Mouse (Mus musculus) heart, postnatal 0 days (tissue): ENCODE measurements around the gene Apba3. TPM values are rescaled to one million over a fixed set of nuclear protein-coding genes. Genes with fewer than 3 reads are reported as not detected.

Experiments
- ATAC-seq: fragments of 200-750 bp; cut with Nextera tagmentation; 2 replicates; pipeline ENCODE4 v1.8.0; 2017; ENCODE audit warnings: low read depth, moderate number of reproducible peaks, moderate library complexity; ENCODE audit not compliant: insufficient read depth
- DNase-seq: peaks from one replicate; pipeline ENCODE4 v3.0.0-alpha.2; 2016; ENCODE audit warnings: low spot score
- H3K27ac ChIP-seq: fragments of 300-500 bp; sonication (generic); 2 replicates; pipeline ENCODE4 v1.5.1; 2014; ENCODE audit warnings: low read depth, mild to moderate bottlenecking
- H3K27me3 ChIP-seq: fragments of 300-500 bp; sonication (generic); 2 replicates; pipeline ENCODE4 v1.6.1; 2014; ENCODE audit warnings: low read length, mixed read lengths; ENCODE audit not compliant: control insufficient read depth, insufficient read depth
- H3K36me3 ChIP-seq: fragments of 300-500 bp; sonication (generic); replicated peaks from 2 replicates; pipeline ENCODE4 v1.6.1; 2014; ENCODE audit warnings: low read length, mixed read lengths; ENCODE audit not compliant: control insufficient read depth, insufficient read depth
- H3K4me1 ChIP-seq: fragments of 300-500 bp; sonication (generic); 2 replicates; pipeline ENCODE4 v1.6.1; 2014; ENCODE audit warnings: antibody characterized with exemption; ENCODE audit not compliant: control insufficient read depth, insufficient read depth
- H3K4me2 ChIP-seq: fragments of 300-500 bp; sonication (generic); 2 replicates; pipeline ENCODE4 v1.6.1; 2014; ENCODE audit warnings: low read depth, mild to moderate bottlenecking, low read length, moderate library complexity
- H3K4me3 ChIP-seq: fragments of 300-500 bp; sonication (generic); 2 replicates; pipeline ENCODE4 v1.5.1; 2014; ENCODE audit warnings: low read depth, low read length
- H3K9ac ChIP-seq: fragments of 300-500 bp; sonication (generic); replicated peaks from 2 replicates; pipeline ENCODE4 v1.6.1; 2014; ENCODE audit warnings: low read depth, low read length, mixed read lengths
- H3K9me3 ChIP-seq: fragments of 300-500 bp; sonication (generic); replicated peaks from 2 replicates; pipeline ENCODE4 v1.6.1; 2016; ENCODE audit warnings: low read length; ENCODE audit not compliant: control insufficient read depth
- CTCF ChIP-seq: IDR thresholded peaks from 2 replicates; pipeline ENCODE4 v1.5.1; 2016; ENCODE audit warnings: antibody characterized with exemption, control low read depth, low read depth
- EP300 ChIP-seq: IDR thresholded peaks from 2 replicates; pipeline ENCODE4 v1.6.1; 2016; ENCODE audit warnings: antibody characterized with exemption, low read depth
- WGBS: fragments of 180-500 bp; shearing (Covaris S2); extraction: QIAGEN DNeasy Blood & Tissue Kit; methylation state at CpG from one replicate; pipeline ENCODE4 v1.1.7; 2014; 5-methylcytosine and 5-hydroxymethylcytosine counted together
- polyA plus RNA-seq: library from polyadenylated mRNA; unstranded; fragments of >200 nt; fragmentation: Nextera tagmentation; extraction: Ambion mirVana; gene quantifications from 2 replicates; pipeline ENCODE4 v1.2.1, GENCODE M21; 2015
- total RNA-seq: library from RNA; depleted of rRNA; stranded (reverse); fragments of >200 nt; gene quantifications from 2 replicates; pipeline ENCODE4 v1.2.3, GENCODE M21; 2014; ENCODE audit warnings: low replicate concordance

Apba3 gene
- total and polyA plus RNA-seq, 2 experiments from 2014 or later = 45.2 to 114 TPM

- H3K4me3 ChIP-seq = no peak overlapping the region
- WGBS = 76% methylated on average over 6 of the region's 6 CpGs
These were observed 32.6 kb upstream of the Apba3 start for GRCm38 (mm10) chr10:81234206-81234605.

GRCm38 (mm10) chr10:81236471-81237268, 30.1 kb upstream of the Apba3 start:
- H3K27me3 ChIP-seq = peaks cover 25% of the 10 kb centered on the region
- H3K4me3 ChIP-seq = no peak overlapping the region
- no peak overlapping the region for H3K4me2 ChIP-seq
- no peak for TF ChIP-seq CTCF
- no peak for TF ChIP-seq EP300
- H3K4me1 ChIP-seq = peaks cover 5% of the 10 kb centered on the region; the same call in 1 of the 2 replicates
- DNase-seq (no peak), ATAC-seq (no peak)
- H3K9me3 ChIP-seq = no peaks in the 10 kb centered on the region
- no peak overlapping the region for H3K9ac ChIP-seq
- no peaks in the 10 kb centered on the region for H3K36me3 ChIP-seq
- no peak overlapping the region for H3K27ac ChIP-seq
- WGBS = 79% methylated on average over 12 of the region's 12 CpGs

More at GRCm38 (mm10) chr10:81234206-81234605, 32.6 kb upstream of the Apba3 start:
- Histone ChIP-seq H3K27me3 (peaks cover 31% of the 10 kb centered on the region), H3K9me3 (no peaks in the 10 kb centered on the region), H3K4me1 (peaks cover 13% of the 10 kb centered on the region), H3K4me2 (no peak overlapping the region), H3K27ac (no peak overlapping the region), H3K36me3 (no peaks in the 10 kb centered on the region), H3K9ac (no peak overlapping the region)
- TF ChIP-seq CTCF (no peak), EP300 (no peak)
- ATAC-seq (no peak), DNase-seq (no peak)

- ATAC-seq = no peak
- Histone ChIP-seq H3K9me3 (no peaks in the 10 kb centered on the region), H3K4me1 (peaks cover 2% of the 10 kb centered on the region; the same call in 1 of the 2 replicates), H3K27ac (no peak overlapping the region), H3K9ac (no peak overlapping the region), H3K27me3 (peaks cover 21% of the 10 kb centered on the region), H3K36me3 (no peaks in the 10 kb centered on the region), H3K4me3 (no peak overlapping the region), H3K4me2 (no peak overlapping the region)
- no peak for DNase-seq
- TF ChIP-seq CTCF = no peak
- no peak for TF ChIP-seq EP300
- WGBS = 76% methylated on average over 2 of the region's 2 CpGs
These were observed 28.1 kb upstream of the Apba3 start for GRCm38 (mm10) chr10:81238618-81239017.

GRCm38 (mm10) chr10:81240876-81241275, 25.9 kb upstream of the Apba3 start:
- no peak overlapping the region for H3K27ac ChIP-seq
- TF ChIP-seq CTCF (peak; percentile 57), EP300 (no peak)
- peaks cover 21% of the 10 kb centered on the region for H3K27me3 ChIP-seq
- DNase-seq = no peak
- H3K9ac ChIP-seq = no peak overlapping the region
- 31% methylated on average over 13 of the region's 13 CpGs for WGBS
- no peak overlapping the region for H3K4me3 ChIP-seq
- no peaks in the 10 kb centered on the region for H3K36me3 ChIP-seq
- no peak for ATAC-seq
- H3K4me1 ChIP-seq = 0 out of 2 replicates have a peak, but pooled peaks cover 2% of the 10 kb centered on the region
- no peaks in the 10 kb centered on the region for H3K9me3 ChIP-seq
- H3K4me2 ChIP-seq = no peak overlapping the region

GRCm38 (mm10) chr10:81242021-81242420, 24.7 kb upstream of the Apba3 start:
- Histone ChIP-seq H3K36me3 (no peaks in the 10 kb centered on the region), H3K4me3 (no peak overlapping the region), H3K9ac (no peak overlapping the region), H3K4me2 (no peak overlapping the region), H3K27me3 (peaks cover 21% of the 10 kb centered on the region), H3K9me3 (no peaks in the 10 kb centered on the region), H3K4me1 (0 out of 2 replicates have a peak, but pooled peaks cover 2% of the 10 kb centered on the region), H3K27ac (no peak overlapping the region)
- TF ChIP-seq CTCF (no peak), EP300 (no peak)
- ATAC-seq (no peak), DNase-seq (no peak)
- WGBS = 85% methylated on average over 16 of the region's 16 CpGs
